Mouse (Mus musculus): ENCODE results near the gene Tspan9.

The Tspan9 gene

DNA sequence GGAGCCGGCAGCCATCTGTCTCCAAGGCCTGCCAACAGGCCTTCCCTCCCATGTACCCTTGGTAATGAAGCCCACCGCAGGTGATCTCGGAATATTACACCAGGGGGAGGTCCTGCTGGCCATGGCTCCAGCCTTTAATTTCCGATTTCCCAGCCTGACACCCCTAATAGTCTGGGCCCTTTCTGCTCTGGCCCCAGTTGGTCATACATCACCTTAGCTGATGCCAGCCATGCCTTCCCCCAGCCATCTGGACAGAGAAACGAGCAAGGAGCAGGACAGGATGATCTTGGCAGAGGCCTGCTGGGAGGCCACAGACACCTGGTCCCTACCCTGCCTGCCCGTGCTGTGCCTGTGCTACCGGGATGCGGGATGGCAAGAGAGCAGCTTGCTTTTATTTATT lies 62.1 kb downstream of the Tspan9 start:
- ATAC-seq (ENCODE audit: insufficient number of reproducible peaks, low FRiP score, low TSS enrichment), result peak; percentile 88

DNA sequence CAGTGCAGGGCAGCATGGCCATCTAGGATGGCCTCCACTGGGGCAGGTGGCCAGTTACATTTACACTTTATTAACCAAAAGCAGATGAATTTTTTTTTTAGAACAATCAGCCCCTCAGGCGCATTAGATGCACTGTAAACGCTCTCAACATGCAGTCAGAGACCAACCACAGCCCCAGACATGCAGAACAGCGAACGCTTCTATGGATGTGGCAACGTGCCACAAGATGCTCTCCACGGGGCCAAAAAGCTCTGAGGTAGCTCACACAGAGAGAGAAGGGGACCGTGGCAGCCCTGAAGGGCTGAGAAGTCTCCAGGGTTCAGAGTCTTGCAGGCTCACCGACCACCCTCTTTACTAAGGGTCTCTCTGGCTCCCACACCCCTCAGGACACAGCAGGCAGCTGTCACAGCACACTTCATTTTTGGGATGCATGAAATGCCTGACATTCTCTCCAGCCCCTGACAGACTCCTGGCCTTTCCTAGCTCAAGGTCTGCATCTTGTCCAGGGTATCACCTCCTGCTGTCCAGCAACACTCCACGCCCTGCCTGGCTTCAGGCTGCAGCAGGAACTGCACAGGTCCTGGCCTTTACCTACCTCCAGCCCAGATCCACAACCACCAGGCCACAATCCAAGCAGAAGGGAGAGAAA lies 63.7 kb downstream of the Tspan9 start:
- ATAC-seq (ENCODE audit: insufficient number of reproducible peaks, low FRiP score, low TSS enrichment), result no peak

DNA sequence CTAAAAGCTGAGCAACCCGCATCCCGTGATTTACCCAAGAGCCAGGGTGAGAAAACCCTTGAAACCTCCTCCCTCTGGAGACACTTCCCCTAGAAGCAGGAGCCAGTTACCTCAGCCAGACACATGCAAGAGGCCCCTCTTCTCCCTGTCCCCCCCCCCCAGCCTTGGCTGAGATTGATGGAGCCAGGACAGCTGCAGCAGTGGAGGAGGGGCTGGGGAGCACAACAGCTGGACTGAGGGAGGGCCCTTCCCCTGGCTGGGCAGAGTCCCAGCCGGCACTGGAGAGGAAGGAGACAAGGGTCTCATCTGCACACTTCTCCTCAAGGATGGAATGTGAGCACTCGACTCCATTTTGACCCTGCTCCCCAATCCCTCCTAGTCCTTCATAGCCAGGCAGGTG lies 64.9 kb downstream of the Tspan9 start:
- ATAC-seq (ENCODE audit: insufficient number of reproducible peaks, low FRiP score, low TSS enrichment), result no peak

DNA sequence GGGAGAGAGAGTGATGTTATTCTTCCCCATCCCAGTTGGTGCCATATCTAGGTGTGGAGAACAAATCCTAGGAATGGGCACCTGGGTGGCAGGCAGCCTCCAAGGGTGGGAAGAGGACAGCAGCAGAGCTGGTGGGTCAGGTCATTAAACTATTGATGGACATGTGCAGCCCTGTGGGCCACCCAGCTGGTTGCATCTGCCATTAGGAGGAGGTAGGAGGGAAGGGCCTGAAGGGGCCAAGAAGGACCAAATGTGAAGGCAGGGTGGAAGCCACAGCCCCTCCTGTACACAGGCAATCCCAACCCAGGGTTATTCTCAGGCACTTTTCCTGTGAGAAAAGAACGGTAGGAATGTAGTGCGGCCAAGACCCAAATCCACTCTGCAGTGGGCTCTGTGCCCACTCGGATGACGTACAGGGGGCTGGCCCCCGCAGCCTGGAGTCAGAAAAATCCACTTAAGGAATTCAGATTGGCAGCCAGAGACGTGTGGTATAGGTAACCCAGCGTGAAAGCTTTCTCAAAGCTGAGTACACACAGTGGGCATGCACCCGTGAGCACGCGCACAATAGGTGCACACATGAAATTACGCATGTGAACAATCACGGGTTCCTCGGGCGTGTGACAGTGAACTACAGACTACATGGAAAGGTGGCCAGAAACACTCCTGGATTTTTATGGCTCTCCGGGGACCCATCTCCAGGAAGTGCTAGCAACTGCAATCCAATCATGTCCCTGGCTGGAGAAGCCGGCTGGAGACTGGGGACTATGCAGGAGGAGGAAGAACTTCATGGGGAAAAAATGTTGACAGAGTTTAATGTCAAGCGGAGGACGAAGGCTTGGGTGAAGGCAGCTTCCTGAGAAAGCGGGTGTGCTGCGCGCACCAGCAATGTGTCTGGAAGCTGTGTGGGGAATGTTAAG lies 67.0 kb downstream of the Tspan9 start:
- no peak for ATAC-seq (ENCODE audit: insufficient number of reproducible peaks, low FRiP score, low TSS enrichment)

DNA sequence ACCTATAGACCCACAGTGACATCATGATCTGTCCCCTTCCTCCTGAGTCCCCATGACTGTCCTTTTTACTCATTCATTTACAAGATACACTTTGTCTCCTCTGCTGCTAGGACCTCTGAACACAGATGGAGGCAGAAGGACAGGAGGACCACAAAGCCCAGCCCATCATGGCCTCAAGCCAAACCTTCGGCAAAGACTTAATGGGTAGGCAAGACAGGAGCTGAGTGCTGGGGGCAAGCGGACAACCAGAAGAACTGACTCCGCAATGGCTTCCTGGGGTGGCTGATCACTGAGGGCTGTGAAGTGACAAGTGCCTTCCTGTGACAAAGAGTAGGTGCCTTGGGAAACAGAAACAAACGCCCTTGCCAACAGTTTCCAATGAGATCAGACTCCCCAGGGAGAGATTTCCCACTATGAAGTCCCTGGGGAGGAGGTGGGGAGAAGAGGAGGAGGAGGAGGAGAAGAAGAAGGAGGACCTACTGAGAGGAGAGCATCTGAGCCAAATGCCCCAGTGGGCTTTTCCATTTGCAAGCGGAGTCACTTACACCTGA lies 67.9 kb downstream of the Tspan9 start:
- ATAC-seq (ENCODE audit: insufficient number of reproducible peaks, low FRiP score, low TSS enrichment), result no peak

DNA sequence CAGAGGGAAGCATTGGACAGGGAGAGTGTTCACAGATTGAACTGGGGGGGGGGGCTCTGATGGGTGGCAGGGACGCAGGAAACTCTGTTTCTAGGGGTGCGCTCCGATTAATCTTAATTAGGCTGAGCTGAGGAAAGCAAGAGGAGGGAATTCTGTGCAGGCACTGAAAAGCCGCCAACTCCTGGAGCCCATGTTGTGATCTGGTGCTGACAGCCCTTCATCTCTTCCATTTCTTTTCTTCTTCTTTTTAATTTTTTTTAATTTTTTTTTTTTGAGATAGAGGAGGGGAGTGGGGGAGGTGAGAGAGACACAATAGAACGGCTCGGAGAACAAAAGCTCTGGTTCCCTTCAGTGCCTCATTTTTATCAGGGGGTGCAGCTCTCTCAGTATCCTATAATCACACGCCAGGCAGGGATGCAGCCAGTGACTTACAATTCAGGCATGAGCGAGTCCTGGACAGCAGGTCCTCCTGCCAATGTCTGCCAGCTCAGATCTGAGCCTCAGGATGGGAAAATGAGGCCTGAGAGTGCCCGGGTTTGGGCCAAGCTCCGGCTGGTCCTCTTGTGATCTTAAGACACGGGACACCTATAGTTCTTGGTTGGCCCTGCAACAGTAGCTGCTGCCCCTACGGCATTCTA lies 72.4 kb downstream of the Tspan9 start:
- ATAC-seq (ENCODE audit: insufficient number of reproducible peaks, low FRiP score, low TSS enrichment), result peak; percentile 60; the same call in 1 of the 2 replicates

DNA sequence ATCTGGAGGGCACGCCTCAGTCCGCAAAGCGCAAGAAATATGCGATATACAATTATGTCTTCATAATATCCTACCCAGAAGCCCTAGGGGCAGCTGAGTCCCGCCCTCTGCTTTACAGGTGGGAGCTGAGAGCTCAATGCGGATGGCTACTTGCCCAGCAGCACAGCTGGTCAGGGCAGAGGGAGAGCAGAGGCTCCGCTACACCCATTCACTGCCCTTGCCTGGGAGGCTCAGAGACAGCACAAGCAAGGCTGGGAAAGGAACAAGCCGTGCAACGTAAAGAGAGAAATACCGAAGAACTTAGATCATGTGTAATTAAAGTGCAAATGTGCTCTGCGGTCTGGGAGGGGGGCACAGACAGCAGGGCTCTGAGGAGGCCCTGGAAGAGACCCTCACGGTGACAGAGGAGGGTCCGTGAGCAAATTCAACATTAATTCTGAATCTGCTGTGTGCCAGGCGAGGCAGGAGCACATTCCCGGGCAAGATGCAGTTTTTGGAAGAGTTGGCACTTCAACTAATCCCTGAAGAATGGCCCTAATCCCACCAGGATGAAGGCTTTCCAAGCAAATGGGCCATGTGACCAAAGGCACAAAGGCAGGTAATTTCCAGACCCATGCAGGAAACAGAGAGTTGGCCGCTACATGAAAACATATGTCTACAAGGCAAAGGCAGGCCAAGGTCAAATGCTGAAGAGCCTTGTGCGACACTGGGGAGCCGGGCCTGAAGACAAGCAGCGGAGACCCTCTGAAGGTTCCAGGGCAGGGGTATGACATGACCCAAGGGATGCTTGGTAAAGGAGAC lies 73.1 kb downstream of the Tspan9 start:
- ATAC-seq (ENCODE audit: insufficient number of reproducible peaks, low FRiP score, low TSS enrichment), result no peak

DNA sequence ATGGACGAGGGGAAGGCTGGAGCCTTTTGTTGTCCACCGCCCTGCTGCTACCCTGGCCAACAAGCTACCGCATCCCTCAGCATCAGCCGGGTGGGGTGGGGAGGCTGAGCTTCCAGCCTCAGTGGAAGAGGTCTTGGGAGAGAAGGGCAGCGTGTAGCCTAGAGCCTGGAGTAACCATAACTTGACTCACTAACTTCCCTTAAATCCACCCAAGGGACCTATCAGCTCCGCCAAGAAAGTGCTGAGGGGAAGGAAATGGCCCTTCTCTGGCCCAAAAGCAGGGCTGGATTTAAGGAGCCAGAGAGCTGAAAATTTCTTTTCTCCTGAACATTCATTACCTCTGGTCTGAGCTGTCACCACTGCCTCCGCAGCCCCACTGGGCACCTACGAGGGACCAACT lies 75.2 kb downstream of the Tspan9 start:
- no peak for ATAC-seq (ENCODE audit: insufficient number of reproducible peaks, low FRiP score, low TSS enrichment)

DNA sequence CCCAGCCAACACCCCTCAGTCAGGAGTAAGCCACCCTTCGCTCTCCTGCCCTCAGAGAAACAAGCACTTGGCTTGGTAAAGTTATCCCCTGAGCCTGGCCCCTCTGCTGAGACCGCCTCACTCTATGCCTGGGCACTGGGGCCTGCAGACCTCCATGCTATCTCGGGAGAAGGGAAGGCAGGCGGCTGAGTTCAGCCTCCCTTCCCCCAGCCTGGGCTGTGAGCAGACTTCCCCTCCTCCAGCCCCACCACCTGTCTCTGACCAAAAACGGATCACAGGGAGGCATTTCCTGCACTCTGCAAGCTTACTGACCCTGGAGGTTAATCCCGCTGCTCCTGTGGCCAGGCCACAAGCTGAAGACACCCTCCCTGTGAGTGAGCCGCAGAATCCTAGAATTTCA lies 77.4 kb downstream of the Tspan9 start:
- peak; percentile 27 for ATAC-seq (ENCODE audit: insufficient number of reproducible peaks, low FRiP score, low TSS enrichment)

DNA sequence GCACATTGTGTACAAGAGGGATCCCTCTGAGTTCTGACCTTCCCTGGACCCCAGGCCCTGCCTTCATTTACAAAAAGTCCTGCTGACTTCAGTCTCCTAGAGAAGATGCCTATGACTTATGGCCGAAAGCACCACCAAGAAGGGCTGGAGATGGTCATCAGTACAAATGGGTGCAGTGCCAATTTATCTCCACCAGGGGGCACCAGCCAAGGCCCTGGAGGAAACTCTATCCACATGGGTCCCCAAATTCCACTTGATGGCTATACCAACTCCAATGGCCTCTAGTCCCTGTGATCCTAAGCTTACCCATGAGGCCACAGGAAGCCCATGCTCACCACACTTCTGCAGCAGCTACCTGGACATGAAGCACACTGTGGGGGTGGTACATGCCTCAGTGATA lies 79.9 kb downstream of the Tspan9 start:
- ATAC-seq (ENCODE audit: insufficient number of reproducible peaks, low FRiP score, low TSS enrichment), result no peak

DNA sequence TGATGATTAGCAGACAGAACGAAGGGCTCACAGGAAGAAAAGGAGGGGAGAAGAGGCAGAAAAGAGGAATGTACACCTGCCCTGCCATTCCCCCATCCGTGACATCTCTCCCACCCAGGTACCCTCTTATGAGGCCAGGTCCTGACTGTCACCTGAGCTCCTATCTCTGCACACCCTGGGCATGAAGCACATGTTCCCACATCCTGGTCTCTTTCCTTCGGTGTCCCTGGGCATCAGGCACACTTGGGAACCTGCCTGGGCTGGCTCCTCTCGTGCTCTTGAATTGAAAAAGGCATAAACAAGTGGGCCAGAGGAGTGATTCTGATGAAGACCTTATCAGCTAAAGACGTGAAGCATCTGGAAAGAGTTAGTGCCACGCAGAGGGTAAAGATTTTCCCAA lies 80.6 kb downstream of the Tspan9 start:
- no peak for ATAC-seq (ENCODE audit: insufficient number of reproducible peaks, low FRiP score, low TSS enrichment)

DNA sequence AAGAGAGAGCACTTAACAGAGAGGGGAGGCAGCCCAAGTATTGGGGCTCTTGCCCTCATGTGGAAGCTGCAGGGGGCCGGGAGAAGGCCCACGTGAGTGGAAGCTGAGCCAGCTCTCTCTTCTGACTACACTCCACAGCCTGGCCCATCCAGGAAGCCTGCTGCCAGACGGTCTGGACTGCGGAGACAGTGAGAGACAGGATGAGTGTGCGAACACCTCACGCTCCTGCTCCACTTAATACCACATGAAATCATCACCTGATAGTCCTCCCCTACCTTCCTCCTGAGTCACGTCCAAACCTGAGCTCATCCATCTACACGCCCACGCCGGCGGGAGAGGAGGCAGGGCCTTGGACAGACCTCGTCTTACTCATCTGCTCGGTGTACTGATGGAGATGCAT lies 81.2 kb downstream of the Tspan9 start:
- ATAC-seq (ENCODE audit: insufficient number of reproducible peaks, low FRiP score, low TSS enrichment), result peak; percentile 69

DNA sequence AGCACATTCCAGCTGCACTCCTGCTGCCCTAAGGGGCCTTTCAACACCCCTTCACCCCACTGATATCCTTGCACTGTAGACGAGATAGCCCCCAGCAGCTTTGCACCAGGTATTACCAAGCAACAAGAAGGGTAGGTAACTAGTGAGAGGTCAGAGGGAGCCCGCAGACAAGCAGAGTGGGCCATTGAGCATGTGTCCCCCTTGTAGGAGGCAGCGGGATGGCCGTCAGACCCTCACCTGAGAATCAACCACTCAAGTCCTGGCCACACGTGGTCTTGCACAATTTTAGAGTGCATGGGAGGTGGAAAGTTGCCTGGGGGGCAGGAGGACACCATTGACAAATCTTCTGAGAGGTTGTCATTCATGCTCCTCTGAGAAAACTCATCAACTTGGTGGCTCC lies 82.1 kb downstream of the Tspan9 start:
- no peak for ATAC-seq (ENCODE audit: insufficient number of reproducible peaks, low FRiP score, low TSS enrichment)

DNA sequence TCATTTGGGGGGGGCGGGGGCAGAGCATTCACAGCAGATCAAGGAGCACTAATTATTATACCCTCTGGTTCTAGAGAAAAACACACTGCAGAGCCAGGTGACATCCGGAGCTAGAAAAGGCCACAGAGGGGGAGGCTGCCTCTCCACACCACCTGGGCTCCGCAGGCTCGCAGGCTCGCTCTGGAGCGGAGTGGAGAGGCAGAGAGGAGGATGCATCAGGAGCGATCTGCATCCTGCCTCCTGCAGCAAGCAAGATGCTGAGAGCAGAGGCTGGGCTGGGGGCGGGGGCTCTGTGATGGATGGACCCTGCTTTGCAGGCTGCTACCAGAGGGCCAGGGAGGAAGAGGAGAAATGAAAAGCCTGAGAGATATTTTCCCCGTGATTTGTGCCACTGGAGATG lies 84.8 kb downstream of the Tspan9 start:
- peak; percentile 58 for ATAC-seq (ENCODE audit: insufficient number of reproducible peaks, low FRiP score, low TSS enrichment)

DNA sequence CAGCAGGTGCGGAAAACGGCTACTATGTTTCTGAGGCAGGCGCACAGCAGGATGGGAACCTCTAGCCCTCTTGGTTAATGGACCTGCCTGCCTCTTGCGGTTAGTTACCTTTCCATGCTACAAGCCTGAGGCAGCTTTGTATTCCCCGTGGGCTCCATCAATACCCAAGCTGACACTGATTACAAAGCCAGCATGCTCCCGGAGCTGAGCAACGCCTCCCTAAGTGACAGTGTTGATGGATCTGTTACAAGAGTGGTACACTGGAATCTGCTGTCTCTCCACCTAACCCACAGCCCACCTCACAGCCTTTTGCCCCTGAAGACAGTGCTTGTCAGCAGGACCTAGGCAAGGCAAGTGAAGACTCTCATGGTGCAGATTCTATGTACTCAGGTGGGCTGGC lies 85.2 kb downstream of the Tspan9 start:
- peak; percentile 13; the same call in 1 of the 2 replicates for ATAC-seq (ENCODE audit: insufficient number of reproducible peaks, low FRiP score, low TSS enrichment)

DNA sequence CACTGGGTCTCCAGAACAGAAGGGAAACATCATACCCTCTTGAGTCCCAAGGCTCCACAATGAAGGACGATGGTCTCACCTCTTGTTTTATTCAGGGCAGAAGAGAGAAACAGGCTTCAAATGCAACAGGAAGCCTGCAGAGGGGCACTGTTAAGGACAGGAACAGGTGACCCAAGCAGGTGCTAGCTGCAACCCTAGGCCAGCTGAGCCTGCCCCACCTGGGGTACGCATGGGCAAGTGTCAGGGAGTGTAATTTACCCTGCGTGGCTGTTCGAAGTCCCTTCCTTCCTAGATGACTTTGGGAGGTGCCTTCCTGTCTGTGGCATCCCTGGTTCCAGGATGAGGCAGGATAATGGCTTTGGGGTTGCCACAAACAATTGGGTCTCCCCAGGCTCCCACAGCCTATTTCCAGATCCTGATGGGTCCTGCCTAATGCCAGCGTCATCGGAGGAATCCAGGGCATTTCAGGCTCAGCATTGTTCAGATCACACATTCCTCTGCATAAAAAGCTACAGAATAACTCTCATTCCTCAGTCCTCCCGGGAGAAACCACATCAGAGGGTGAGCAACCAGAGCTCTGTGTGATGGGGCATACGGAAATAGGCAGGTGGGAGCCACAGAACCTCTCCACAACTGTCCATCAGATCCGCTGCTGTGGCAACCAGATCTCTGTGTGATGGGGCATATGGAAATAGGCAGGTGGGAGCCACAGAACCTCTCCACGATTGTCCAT lies 90.2 kb downstream of the Tspan9 start:
- no peak for ATAC-seq (ENCODE audit: insufficient number of reproducible peaks, low FRiP score, low TSS enrichment)

DNA sequence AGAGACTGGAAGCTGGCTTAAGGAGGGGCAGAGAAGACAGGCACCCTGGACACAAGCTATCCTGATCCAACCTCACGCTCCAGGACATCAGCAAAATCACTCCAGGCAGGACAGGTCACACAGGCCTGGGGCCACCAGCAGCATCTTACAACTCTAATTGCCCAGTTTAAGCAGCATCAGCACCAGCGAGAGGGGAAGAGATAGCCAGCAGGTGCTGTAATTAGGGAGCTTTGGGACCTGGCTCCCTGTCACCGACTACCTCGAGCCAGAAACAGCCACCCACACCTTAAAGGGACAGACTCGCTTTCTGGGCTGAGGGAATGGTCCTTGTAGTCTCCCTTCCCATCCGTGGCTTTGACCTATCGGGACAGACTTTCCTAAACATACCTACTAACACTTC lies 95.7 kb downstream of the Tspan9 start:
- peak; percentile 72 for ATAC-seq (ENCODE audit: insufficient number of reproducible peaks, low FRiP score, low TSS enrichment)

DNA sequence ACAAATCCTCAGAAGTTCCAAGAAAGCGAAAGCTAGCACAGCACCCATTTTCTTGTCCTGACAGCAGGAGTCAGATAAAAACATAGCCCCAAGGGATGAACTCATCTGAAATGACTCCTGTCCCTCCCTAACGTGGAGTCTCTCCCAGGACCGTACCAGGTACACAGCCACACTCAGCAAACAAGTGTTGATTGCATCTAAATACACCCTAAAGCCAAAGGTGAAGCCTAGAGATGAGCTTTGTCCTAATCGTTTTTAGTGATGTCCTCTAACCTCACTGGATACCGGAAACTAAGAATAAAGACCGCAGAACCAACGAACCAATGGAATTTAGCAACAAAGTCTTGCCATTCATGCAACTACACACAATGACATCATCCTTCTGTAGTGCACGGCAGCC lies 96.2 kb downstream of the Tspan9 start:
- ATAC-seq (ENCODE audit: insufficient number of reproducible peaks, low FRiP score, low TSS enrichment), result no peak

DNA sequence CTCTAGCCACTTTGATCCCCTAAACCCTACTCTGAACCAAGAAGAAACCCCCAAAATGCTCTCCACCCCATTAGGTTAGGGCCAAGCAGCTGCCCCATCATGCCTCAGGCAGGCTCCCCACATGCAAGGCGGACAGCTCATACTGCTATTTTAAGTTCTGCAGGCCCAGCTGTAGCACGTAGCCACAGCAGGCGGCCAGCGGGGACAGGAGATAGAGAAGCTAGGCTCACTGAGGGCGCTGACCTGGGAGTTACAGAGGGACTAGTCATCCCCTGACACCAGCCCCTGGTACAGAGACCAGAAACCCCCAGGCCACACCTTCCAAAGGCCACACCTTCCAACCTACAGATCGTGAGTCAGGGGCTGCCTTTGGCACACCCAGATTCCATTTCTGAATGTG lies 96.6 kb downstream of the Tspan9 start:
- no peak for ATAC-seq (ENCODE audit: insufficient number of reproducible peaks, low FRiP score, low TSS enrichment)

DNA sequence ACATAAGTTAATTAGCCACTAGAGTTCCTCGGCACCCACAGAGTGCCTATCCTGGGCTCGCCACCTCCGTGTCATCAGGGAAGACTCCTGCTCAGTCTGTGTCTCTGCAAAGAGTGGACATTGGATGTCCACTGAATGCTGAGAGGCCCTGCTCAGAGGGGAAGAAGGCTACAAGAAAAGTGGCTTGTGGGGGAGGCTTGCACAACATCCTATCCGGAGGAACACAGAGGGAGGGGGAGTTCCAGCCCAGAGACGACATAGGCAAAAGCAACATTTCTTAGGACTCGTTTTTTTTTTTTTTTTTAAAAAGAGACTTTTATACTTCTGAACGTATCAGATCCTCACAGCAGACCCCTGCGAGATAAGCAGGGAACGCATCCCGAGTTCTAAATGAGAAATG lies 98.7 kb downstream of the Tspan9 start:
- no peak for ATAC-seq (ENCODE audit: insufficient number of reproducible peaks, low FRiP score, low TSS enrichment)

Measured in cerebellum, adult (tissue).